Mouse (Mus musculus) heart, postnatal 0 days (tissue): Measurements from ENCODE around the gene Itgb5.

Experiments used
- CTCF ChIP-seq: IDR thresholded peaks from 2 replicates; pipeline ENCODE4 v1.5.1; 2016; ENCODE audit warnings: antibody characterized with exemption, control low read depth, low read depth
- EP300 ChIP-seq: IDR thresholded peaks from 2 replicates; pipeline ENCODE4 v1.6.1; 2016; ENCODE audit warnings: antibody characterized with exemption, low read depth

DNA sequence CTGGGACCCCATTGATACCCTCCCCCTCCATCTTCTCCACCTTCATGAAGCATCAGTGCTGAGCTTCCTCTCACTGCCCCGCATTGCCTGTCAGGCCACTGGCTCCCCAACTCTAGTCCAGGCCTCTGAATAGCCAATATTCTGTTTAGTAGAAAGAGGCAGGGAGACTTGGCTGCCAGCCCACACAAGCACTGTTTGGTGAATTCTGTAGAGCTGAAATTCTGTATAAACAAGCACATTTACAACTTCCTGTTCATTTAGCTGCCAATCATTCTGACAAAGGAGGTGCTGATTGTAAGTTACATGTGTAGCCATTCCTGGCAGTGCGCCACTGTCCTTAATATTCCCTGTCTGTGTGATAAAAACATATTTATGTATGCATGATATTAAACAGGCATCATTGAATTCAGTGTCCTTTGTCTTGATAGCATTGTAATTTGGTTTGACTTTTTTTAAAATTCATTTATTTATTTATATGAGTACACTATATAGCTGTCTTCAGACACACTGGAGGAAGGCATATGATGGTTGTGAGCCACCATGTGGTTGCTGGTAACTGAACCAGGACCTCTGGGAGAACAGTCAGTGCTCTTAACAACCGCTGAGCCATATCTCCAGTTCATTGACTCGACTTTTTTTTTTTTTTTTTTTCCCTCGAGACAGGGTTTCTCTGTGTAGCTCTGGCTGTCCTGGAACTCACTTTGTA lies 105.4 kb downstream of the Itgb5 start:
- no peak for TF ChIP-seq EP300
- no peak for TF ChIP-seq CTCF
